Mouse (Mus musculus) liver, embryonic 14.5 days (tissue): ENCODE results near the gene Gale.

Experiments
- CTCF ChIP-seq: IDR thresholded peaks from 2 replicates; pipeline ENCODE4 v1.5.1; 2016; ENCODE audit warnings: antibody characterized with exemption, low read depth, control low read depth
- EP300 ChIP-seq: IDR thresholded peaks from 2 replicates; pipeline ENCODE4 v1.6.1; 2016; ENCODE audit warnings: antibody characterized with exemption, low read depth

GRCm38 (mm10) chr4:136016059-136016602, 52.6 kb downstream of the Gale start:
- no peak for TF ChIP-seq CTCF
- TF ChIP-seq EP300 = no peak
